Mouse (Mus musculus) hindbrain, embryonic 15.5 days (tissue): Measurements from ENCODE around the gene Bcam. TPM values are rescaled to one million over a fixed set of nuclear protein-coding genes. Genes with fewer than 3 reads are reported as not detected.
A peak's percentile ranks its signal among the peaks of the same experiment; 100 is the strongest.

ENCODE experiments used
- ATAC-seq: fragments of 200-750 bp; cut with Nextera tagmentation; 2 replicates; pipeline ENCODE4 v1.8.0; 2017; ENCODE audit warnings: low read depth, moderate number of reproducible peaks, moderate TSS enrichment; ENCODE audit not compliant: low FRiP score
- H3K27ac ChIP-seq: fragments of 300-500 bp; sonication (generic); replicated peaks from 2 replicates; pipeline ENCODE4 v1.5.1; 2015; ENCODE audit warnings: mild to moderate bottlenecking, inconsistent platforms
- H3K27me3 ChIP-seq: fragments of 300-500 bp; sonication (generic); 2 replicates; pipeline ENCODE4 v1.6.1; 2015; ENCODE audit warnings: control low read depth, inconsistent platforms
- H3K36me3 ChIP-seq: fragments of 300-500 bp; sonication (generic); 2 replicates; pipeline ENCODE4 v1.6.1; 2015; ENCODE audit warnings: control low read depth, inconsistent platforms
- H3K4me1 ChIP-seq: fragments of 300-500 bp; sonication (generic); replicated peaks from 2 replicates; pipeline ENCODE4 v1.6.1; 2015; ENCODE audit warnings: control low read depth, inconsistent platforms
- H3K4me2 ChIP-seq: fragments of 300-500 bp; sonication (generic); 2 replicates; pipeline ENCODE4 v1.6.1; 2015; ENCODE audit warnings: moderate library complexity, mild to moderate bottlenecking, inconsistent platforms
- H3K4me3 ChIP-seq: fragments of 300-500 bp; sonication (generic); 2 replicates; pipeline ENCODE4 v1.5.1; 2015; ENCODE audit warnings: mild to moderate bottlenecking, inconsistent platforms
- H3K9ac ChIP-seq: fragments of 300-500 bp; sonication (generic); 2 replicates; pipeline ENCODE4 v1.6.1; 2015; ENCODE audit warnings: inconsistent platforms
- H3K9me3 ChIP-seq: fragments of 300-500 bp; sonication (generic); 2 replicates; pipeline ENCODE4 v1.6.1; 2016; ENCODE audit warnings: control low read depth, inconsistent platforms
- WGBS: fragments of 180-500 bp; shearing (Covaris S2); methylation state at CpG from one replicate; pipeline ENCODE4 v1.1.7; 2015; 5-methylcytosine and 5-hydroxymethylcytosine counted together
- polyA plus RNA-seq: library from polyadenylated mRNA; unstranded; fragments of >200 nt; fragmentation: Nextera tagmentation; extraction: Ambion mirVana; gene quantifications from 2 replicates; pipeline ENCODE4 v1.2.1, GENCODE M21; 2015

Bcam gene
- polyA plus RNA-seq, 1 experiment from 2014 or later, result 20.7 TPM

GRCm38 (mm10) chr7:19748219-19749195 is 22.3 kb downstream of the Bcam start:
- H3K9me3 ChIP-seq, result no peaks in the 10 kb centered on the region
- WGBS, result 1% methylated on average over 32 of the region's 32 CpGs
- peaks cover 40% of the 10 kb centered on the region for H3K4me1 ChIP-seq
- H3K27ac ChIP-seq, result peak overlapping the region; percentile 87
- H3K36me3 ChIP-seq, result peaks cover under 1% of the 10 kb centered on the region; the same call in 1 of the 2 replicates
- peak overlapping the region; percentile 82 for H3K4me3 ChIP-seq
- H3K9ac ChIP-seq, result peak overlapping the region; percentile 88
- peak; percentile 36 for ATAC-seq
- no peaks in the 10 kb centered on the region for H3K27me3 ChIP-seq
- H3K4me2 ChIP-seq, result peak overlapping the region; percentile 83

GRCm38 (mm10) chr7:19747420-19748218 is 23.2 kb downstream of the Bcam start:
- H3K27me3 ChIP-seq, result no peaks in the 10 kb centered on the region
- H3K4me3 ChIP-seq, result peak overlapping the region; percentile 82
- peaks cover 5% of the 10 kb centered on the region; the same call in 1 of the 2 replicates for H3K36me3 ChIP-seq
- WGBS, result 4% methylated on average over 25 of the region's 25 CpGs
- 0 out of 2 replicates have a peak overlapping the region, but pooled peaks have one; percentile 17 for H3K27ac ChIP-seq
- H3K9me3 ChIP-seq, result no peaks in the 10 kb centered on the region
- peaks cover 40% of the 10 kb centered on the region for H3K4me1 ChIP-seq
- peak overlapping the region; percentile 83 for H3K4me2 ChIP-seq
- no peak for ATAC-seq
- H3K9ac ChIP-seq, result peak overlapping the region; percentile 88

- Histone ChIP-seq H3K4me1 (peaks cover 44% of the 10 kb centered on the region), H3K9ac (0 out of 2 replicates have a peak overlapping the region, but pooled peaks have one; percentile 4), H3K36me3 (peaks cover 5% of the 10 kb centered on the region; the same call in 1 of the 2 replicates), H3K9me3 (no peaks in the 10 kb centered on the region), H3K27me3 (no peaks in the 10 kb centered on the region), H3K27ac (0 out of 2 replicates have a peak overlapping the region, but pooled peaks have one; percentile 17), H3K4me2 (peak overlapping the region; percentile 83), H3K4me3 (peak overlapping the region; percentile 82)
- ATAC-seq, result no peak
- 35% methylated on average over 6 of the region's 6 CpGs for WGBS
Observed at GRCm38 (mm10) chr7:19746426-19747201, 24.2 kb downstream of the Bcam start.

GRCm38 (mm10) chr7:19745971-19746370 is 24.8 kb downstream of the Bcam start:
- peaks cover 5% of the 10 kb centered on the region; the same call in 1 of the 2 replicates for H3K36me3 ChIP-seq
- no peaks in the 10 kb centered on the region for H3K9me3 ChIP-seq
- no peaks in the 10 kb centered on the region for H3K27me3 ChIP-seq
- H3K27ac ChIP-seq, result no peak overlapping the region
- H3K9ac ChIP-seq, result no peak overlapping the region
- ATAC-seq, result no peak
- H3K4me2 ChIP-seq, result no peak overlapping the region
- no peak overlapping the region for H3K4me3 ChIP-seq
- peaks cover 46% of the 10 kb centered on the region for H3K4me1 ChIP-seq
- 86% methylated on average over 8 of the region's 10 CpGs for WGBS

- Histone ChIP-seq H3K9ac (no peak overlapping the region), H3K4me1 (peaks cover 39% of the 10 kb centered on the region), H3K27ac (no peak overlapping the region), H3K4me3 (no peak overlapping the region), H3K36me3 (peaks cover 5% of the 10 kb centered on the region; the same call in 1 of the 2 replicates), H3K9me3 (no peaks in the 10 kb centered on the region), H3K27me3 (no peaks in the 10 kb centered on the region), H3K4me2 (no peak overlapping the region)
- no peak for ATAC-seq
- 53% methylated on average over 14 of the region's 14 CpGs for WGBS
Observed at GRCm38 (mm10) chr7:19744590-19745385, 26.0 kb downstream of the Bcam start.

- 90% methylated on average over 6 of the region's 6 CpGs for WGBS
Observed at GRCm38 (mm10) chr7:19743791-19744190, 27.0 kb downstream of the Bcam start.

GRCm38 (mm10) chr7:19742468-19742867 is 28.3 kb downstream of the Bcam start:
- no peak for ATAC-seq
- H3K9me3 ChIP-seq, result no peaks in the 10 kb centered on the region
- WGBS, result 52% methylated on average over 5 of the region's 5 CpGs
- H3K4me1 ChIP-seq, result peaks cover 26% of the 10 kb centered on the region
- no peak overlapping the region for H3K9ac ChIP-seq
- H3K27ac ChIP-seq, result no peak overlapping the region
- H3K27me3 ChIP-seq, result no peaks in the 10 kb centered on the region
- peaks cover 11% of the 10 kb centered on the region for H3K36me3 ChIP-seq
- H3K4me2 ChIP-seq, result no peak overlapping the region
- no peak overlapping the region for H3K4me3 ChIP-seq

More at GRCm38 (mm10) chr7:19743791-19744190, 27.0 kb downstream of the Bcam start:
- H3K4me3 ChIP-seq, result no peak overlapping the region
- H3K4me2 ChIP-seq, result no peak overlapping the region
- peaks cover 39% of the 10 kb centered on the region for H3K4me1 ChIP-seq
- H3K9ac ChIP-seq, result no peak overlapping the region
- no peaks in the 10 kb centered on the region for H3K27me3 ChIP-seq
- no peaks in the 10 kb centered on the region for H3K9me3 ChIP-seq
- H3K36me3 ChIP-seq, result peaks cover 5% of the 10 kb centered on the region; the same call in 1 of the 2 replicates
- ATAC-seq, result no peak
- H3K27ac ChIP-seq, result no peak overlapping the region

GRCm38 (mm10) chr7:19741329-19742031 is 29.3 kb downstream of the Bcam start:
- 6% methylated on average over 8 of the region's 8 CpGs for WGBS
- Histone ChIP-seq H3K36me3 (peaks cover 16% of the 10 kb centered on the region), H3K4me1 (peaks cover 16% of the 10 kb centered on the region)

GRCm38 (mm10) chr7:19740269-19740668 is 30.5 kb downstream of the Bcam start:
- H3K9ac ChIP-seq, result no peak overlapping the region
- H3K9me3 ChIP-seq, result no peaks in the 10 kb centered on the region
- peaks cover 14% of the 10 kb centered on the region for H3K4me1 ChIP-seq
- H3K27me3 ChIP-seq, result no peaks in the 10 kb centered on the region
- H3K4me2 ChIP-seq, result no peak overlapping the region
- peaks cover 22% of the 10 kb centered on the region for H3K36me3 ChIP-seq
- no peak overlapping the region for H3K27ac ChIP-seq
- ATAC-seq, result no peak
- 90% methylated on average over 11 of the region's 11 CpGs for WGBS
- H3K4me3 ChIP-seq, result no peak overlapping the region

More at GRCm38 (mm10) chr7:19741329-19742031, 29.3 kb downstream of the Bcam start:
- H3K4me2 ChIP-seq, result no peak overlapping the region
- 0 out of 2 replicates have a peak overlapping the region, but pooled peaks have one; percentile 42 for H3K27ac ChIP-seq
- no peak for ATAC-seq
- H3K9ac ChIP-seq, result no peak overlapping the region
- H3K9me3 ChIP-seq, result no peaks in the 10 kb centered on the region
- H3K27me3 ChIP-seq, result no peaks in the 10 kb centered on the region
- no peak overlapping the region for H3K4me3 ChIP-seq

GRCm38 (mm10) chr7:19738771-19739170 is 32.0 kb downstream of the Bcam start:
- WGBS, result 93% methylated on average over 3 of the region's 3 CpGs
- Histone ChIP-seq H3K27ac (no peak overlapping the region), H3K36me3 (peaks cover 30% of the 10 kb centered on the region), H3K9ac (no peak overlapping the region), H3K27me3 (no peaks in the 10 kb centered on the region), H3K4me3 (no peak overlapping the region), H3K4me1 (peaks cover 7% of the 10 kb centered on the region; the same call in 1 of the 2 replicates), H3K4me2 (no peak overlapping the region), H3K9me3 (no peaks in the 10 kb centered on the region)
- no peak for ATAC-seq
